Mouse (Mus musculus) kidney, embryonic 15.5 days (tissue): ENCODE results near the gene Fut4. TPM values are rescaled to one million over a fixed set of nuclear protein-coding genes. Genes with fewer than 3 reads are reported as not detected.

Experiments used
- ATAC-seq: fragments of 200-750 bp; cut with Nextera tagmentation; replicated peaks from 2 replicates; pipeline ENCODE4 v1.8.0; 2017; ENCODE audit warnings: moderate TSS enrichment; ENCODE audit not compliant: low FRiP score
- H3K27ac ChIP-seq: fragments of 300-500 bp; sonication (generic); 2 replicates; pipeline ENCODE4 v1.5.1; 2015; ENCODE audit warnings: mild to moderate bottlenecking, inconsistent platforms
- H3K27me3 ChIP-seq: fragments of 300-500 bp; sonication (generic); 2 replicates; pipeline ENCODE4 v1.6.1; 2015; ENCODE audit warnings: inconsistent platforms
- H3K36me3 ChIP-seq: fragments of 300-500 bp; sonication (generic); 2 replicates; pipeline ENCODE4 v1.6.1; 2015; ENCODE audit warnings: inconsistent platforms
- H3K4me1 ChIP-seq: fragments of 300-500 bp; sonication (generic); 2 replicates; pipeline ENCODE4 v1.6.1; 2015; ENCODE audit warnings: inconsistent platforms
- H3K4me2 ChIP-seq: fragments of 300-500 bp; sonication (generic); 2 replicates; pipeline ENCODE4 v1.6.1; 2015; ENCODE audit warnings: moderate library complexity, mild to moderate bottlenecking, inconsistent platforms
- H3K4me3 ChIP-seq: fragments of 300-500 bp; sonication (generic); replicated peaks from 2 replicates; pipeline ENCODE4 v1.5.1; 2015; ENCODE audit warnings: mild to moderate bottlenecking, inconsistent platforms
- H3K9ac ChIP-seq: fragments of 300-500 bp; sonication (generic); 2 replicates; pipeline ENCODE4 v1.6.1; 2015; ENCODE audit warnings: mild to moderate bottlenecking, inconsistent platforms
- H3K9me3 ChIP-seq: fragments of 300-500 bp; sonication (generic); replicated peaks from 2 replicates; pipeline ENCODE4 v1.6.1; 2016; ENCODE audit warnings: inconsistent platforms
- WGBS: fragments of 180-500 bp; shearing (Covaris S2); methylation state at CpG from one replicate; pipeline ENCODE4 v1.1.7; 2015; ENCODE audit warnings: mixed read lengths; 5-methylcytosine and 5-hydroxymethylcytosine counted together
- polyA plus RNA-seq: library from polyadenylated mRNA; unstranded; fragments of >200 nt; fragmentation: Nextera tagmentation; extraction: Ambion mirVana; gene quantifications from 2 replicates; pipeline ENCODE4 v1.2.1, GENCODE M21; 2015

Fut4 gene
- polyA plus RNA-seq, 1 experiment from 2014 or later: 3.2 TPM

DNA sequence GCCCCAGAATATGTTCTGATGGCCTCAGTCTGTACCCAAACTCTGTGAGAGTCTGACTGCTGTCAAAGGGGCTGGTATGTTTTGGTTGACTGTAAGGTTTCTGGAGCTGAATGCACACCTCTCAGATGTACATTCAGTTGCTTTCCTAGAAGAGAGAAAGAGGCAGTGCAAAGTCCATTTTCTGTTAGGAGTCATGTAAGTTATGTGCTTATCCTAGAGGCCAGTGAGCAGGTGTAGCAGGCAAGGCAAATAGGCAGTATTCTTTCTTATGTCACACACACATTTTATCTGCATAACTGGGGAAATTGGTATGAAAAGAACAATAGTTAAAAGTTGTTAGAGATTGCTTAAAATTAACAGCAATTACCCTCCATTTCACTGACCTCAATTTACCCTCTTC is 1.8 kb upstream of the Fut4 start:
- Histone ChIP-seq H3K4me1 (peaks cover 15% of the 10 kb centered on the region), H3K27ac (no peak overlapping the region), H3K9ac (no peak overlapping the region), H3K4me3 (no peak overlapping the region), H3K27me3 (0 out of 2 replicates have a peak, but pooled peaks cover 6% of the 10 kb centered on the region), H3K9me3 (no peaks in the 10 kb centered on the region), H3K36me3 (no peaks in the 10 kb centered on the region), H3K4me2 (no peak overlapping the region)
- ATAC-seq: no peak

DNA sequence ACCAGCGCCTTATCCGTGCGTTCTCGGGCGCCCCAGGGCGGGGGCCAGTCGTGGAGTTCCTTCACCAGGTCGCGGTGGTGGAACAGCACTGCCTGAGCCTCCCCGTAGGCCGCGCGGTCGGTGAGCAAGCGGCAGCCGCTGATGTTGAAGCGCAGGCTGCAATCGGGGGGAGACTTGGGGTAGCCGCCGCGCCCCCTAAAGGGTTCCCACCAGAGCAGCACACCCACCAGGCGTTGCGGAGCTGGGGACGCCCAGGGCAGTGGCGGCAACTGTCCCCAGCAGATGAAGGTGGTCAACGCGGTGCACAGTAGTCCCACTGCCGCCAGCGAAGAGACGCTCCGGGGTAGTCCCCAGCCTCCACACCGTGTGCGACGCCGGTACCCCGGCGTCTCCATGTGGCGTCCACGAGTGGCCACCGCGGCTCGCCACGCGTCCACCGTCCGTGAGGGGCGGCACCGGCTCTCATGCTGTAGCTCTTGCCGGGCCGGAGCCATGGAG is 641 bp downstream of the Fut4 start:
- peak; percentile 77 for ATAC-seq
- 0 out of 2 replicates have a peak, but pooled peaks cover 6% of the 10 kb centered on the region for H3K27me3 ChIP-seq
- no peak overlapping the region for H3K27ac ChIP-seq
- peak overlapping the region; percentile 98 for H3K4me2 ChIP-seq
- H3K36me3 ChIP-seq: no peaks in the 10 kb centered on the region
- H3K4me3 ChIP-seq: peak overlapping the region; percentile 60
- no peaks in the 10 kb centered on the region for H3K9me3 ChIP-seq
- H3K9ac ChIP-seq: peak overlapping the region; percentile 61
- WGBS: under 1% methylated on average over 43 of the region's 50 CpGs
- peaks cover 15% of the 10 kb centered on the region for H3K4me1 ChIP-seq

DNA sequence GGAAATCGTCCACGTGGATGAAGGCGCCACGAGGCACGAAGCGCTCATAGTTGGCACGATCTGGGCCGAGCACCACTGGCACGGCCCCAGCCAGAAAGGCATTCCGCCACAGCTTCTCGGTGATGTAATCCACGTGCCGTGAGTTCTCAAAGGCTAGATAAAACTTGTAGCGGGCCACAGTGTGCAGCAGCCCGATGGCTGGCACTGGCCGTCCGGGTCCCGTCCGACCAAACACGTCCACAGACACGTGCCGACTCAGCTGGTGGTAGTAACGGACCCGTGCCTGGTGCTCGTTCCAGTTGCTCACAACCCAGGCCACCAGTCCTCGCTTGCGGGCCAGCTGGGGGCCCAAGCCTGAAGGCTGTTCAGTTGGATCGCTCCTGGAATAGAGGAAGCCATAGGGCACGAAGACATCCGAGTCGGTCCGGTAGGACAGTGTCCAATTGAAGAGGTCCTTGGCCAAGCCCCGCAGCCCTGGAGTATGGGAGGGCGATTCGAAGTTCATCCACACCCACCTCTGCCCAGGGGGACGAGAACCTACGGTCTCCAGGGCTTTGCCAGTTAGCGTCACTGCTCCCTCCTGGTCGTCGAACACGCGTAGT is 1.2 kb downstream of the Fut4 start:
- H3K4me2 ChIP-seq: peak overlapping the region; percentile 98
- H3K9me3 ChIP-seq: no peaks in the 10 kb centered on the region
- H3K4me3 ChIP-seq: peak overlapping the region; percentile 60
- H3K27ac ChIP-seq: no peak overlapping the region
- peaks cover 18% of the 10 kb centered on the region for H3K4me1 ChIP-seq
- peak overlapping the region; percentile 61 for H3K9ac ChIP-seq
- 66% methylated on average over 41 of the region's 42 CpGs for WGBS
- ATAC-seq: peak; percentile 12
- H3K27me3 ChIP-seq: 0 out of 2 replicates have a peak, but pooled peaks cover 6% of the 10 kb centered on the region
- H3K36me3 ChIP-seq: no peaks in the 10 kb centered on the region

DNA sequence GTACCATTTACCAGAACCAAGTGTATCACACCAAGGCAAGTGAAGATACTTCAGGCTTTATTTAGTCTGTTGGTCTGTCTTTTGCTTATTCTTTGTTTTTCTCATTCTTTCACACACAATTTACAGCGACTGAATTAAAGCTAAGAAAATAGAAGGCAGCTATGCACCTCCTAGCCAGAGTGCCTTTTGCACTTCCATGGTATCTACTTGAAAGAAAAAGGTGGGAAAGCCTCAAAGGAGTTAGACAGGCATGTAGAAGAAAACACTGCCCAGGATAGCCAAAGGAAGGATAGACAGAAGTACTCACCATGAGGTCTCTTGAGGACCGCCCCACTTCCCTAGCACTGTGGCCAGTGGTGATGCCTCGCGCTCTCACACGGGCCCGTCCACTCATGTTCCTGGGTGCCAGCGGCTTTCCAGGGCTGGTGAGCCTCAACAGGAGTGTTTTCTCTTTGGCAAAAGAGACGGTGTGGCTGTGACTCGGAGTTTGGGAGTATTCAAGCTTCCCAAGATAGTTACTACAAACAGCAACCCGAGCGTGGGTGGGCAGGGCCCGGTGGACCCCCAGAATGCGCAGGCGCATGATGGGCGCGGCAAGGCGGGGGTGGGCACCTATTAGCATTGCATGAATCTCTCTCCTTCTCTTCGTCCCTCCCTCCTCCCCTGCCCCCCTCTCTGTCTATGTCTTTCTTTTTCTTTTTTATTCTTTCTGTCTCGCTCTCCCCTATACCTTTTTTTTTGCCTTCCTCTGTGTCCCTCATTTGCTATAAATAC is 11.9 kb downstream of the Fut4 start, which contains the start of gene Piwil4:
Piwil4 (minus strand) TSS at position 583 of the 774 bp plus-strand sequence.
- H3K27ac ChIP-seq: no peak within 1 kb of the TSS
- no peaks in the 10 kb centered on the region for H3K36me3 ChIP-seq
- WGBS: 87% methylated on average over 19 of the region's 19 CpGs
- H3K4me3 ChIP-seq: no peak within 1 kb of the TSS
- no peaks in the 10 kb centered on the region for H3K27me3 ChIP-seq
- no peaks in the 10 kb centered on the region for H3K9me3 ChIP-seq
- no peak within 1 kb of the TSS for H3K9ac ChIP-seq
- no peak within 1 kb of the TSS for H3K4me2 ChIP-seq
- no peaks in the 10 kb centered on the region for H3K4me1 ChIP-seq
- no peak for ATAC-seq

DNA sequence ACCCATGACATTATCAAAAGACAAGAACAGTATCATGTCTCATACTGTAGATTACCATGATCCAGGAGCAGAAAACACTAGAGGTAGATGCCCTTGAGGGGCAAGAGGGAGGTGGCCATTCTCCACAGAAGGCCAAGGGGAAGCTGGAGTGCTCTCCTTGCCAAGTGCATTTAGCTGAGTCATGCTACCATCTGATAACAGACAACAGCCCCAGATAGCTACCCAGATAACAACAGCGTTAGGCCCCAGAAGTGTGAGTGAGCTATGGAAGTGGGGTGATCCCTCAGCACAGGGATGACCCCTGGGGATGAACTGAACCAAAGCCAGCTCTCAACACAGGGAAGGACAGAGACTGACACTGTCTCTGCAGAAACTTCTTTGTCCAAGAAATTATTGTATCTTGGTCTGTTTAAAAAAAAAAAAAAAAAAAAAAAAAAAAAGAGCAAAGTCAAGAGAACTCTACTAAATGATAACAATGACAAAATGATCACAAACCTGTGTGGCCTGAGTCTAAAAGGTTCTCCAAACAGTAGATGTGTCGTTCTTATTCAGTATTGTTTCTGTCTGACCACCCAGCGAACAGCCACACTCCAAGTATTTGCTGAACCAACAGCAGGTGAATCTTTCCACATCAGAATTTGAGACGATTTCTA is 12.6 kb downstream of the Fut4 start:
- Histone ChIP-seq H3K4me2 (no peak overlapping the region), H3K27ac (no peak overlapping the region), H3K27me3 (no peaks in the 10 kb centered on the region), H3K4me1 (no peaks in the 10 kb centered on the region), H3K9ac (no peak overlapping the region), H3K4me3 (no peak overlapping the region), H3K9me3 (no peaks in the 10 kb centered on the region), H3K36me3 (no peaks in the 10 kb centered on the region)
- 78% methylated on average over 4 of the region's 4 CpGs for WGBS
- ATAC-seq: no peak

- no peak overlapping the region for H3K9ac ChIP-seq
- 0 out of 2 replicates have a peak overlapping the region, but pooled peaks have one; percentile 6 for H3K4me2 ChIP-seq
- H3K27ac ChIP-seq: 0 out of 2 replicates have a peak overlapping the region, but pooled peaks have one; percentile 33
- H3K9me3 ChIP-seq: no peaks in the 10 kb centered on the region
- H3K4me1 ChIP-seq: peaks cover 7% of the 10 kb centered on the region
- no peaks in the 10 kb centered on the region for H3K36me3 ChIP-seq
- 13% methylated on average over 9 of the region's 9 CpGs for WGBS
- no peak; the same call in 1 of the 2 replicates for ATAC-seq
- no peak overlapping the region for H3K4me3 ChIP-seq
- H3K27me3 ChIP-seq: no peaks in the 10 kb centered on the region
These were observed 21.2 kb downstream of the Fut4 start for GRCm38 (mm10) chr9:14730941-14731541.

DNA sequence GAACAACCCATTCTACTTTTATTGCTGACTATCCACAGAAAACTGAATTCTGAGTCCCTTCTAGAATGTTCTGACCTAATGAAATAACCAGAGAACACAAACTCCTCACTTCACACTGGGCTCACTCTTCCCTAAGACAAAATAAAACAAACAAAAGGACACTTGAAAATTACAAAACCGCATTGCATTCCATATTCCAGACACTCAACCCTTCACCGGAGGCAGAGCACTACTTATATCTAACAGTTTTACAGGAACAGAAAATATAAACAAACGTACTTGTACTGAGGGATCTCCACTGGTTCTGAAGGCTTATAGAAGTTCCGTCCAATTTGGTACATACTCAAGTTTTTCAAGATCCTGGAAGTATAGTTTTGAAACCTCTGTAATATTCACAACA is 23.8 kb downstream of the Fut4 start:
- Histone ChIP-seq H3K27me3 (no peaks in the 10 kb centered on the region), H3K36me3 (no peaks in the 10 kb centered on the region), H3K9me3 (no peaks in the 10 kb centered on the region), H3K4me2 (no peak overlapping the region), H3K27ac (no peak overlapping the region), H3K9ac (no peak overlapping the region), H3K4me3 (no peak overlapping the region), H3K4me1 (peaks cover 7% of the 10 kb centered on the region)
- 88% methylated on average over 4 of the region's 4 CpGs for whole genome bisulfite sequencing
- ATAC-seq: no peak

GRCm38 (mm10) chr9:14726629-14727028 is 25.6 kb downstream of the Fut4 start:
- Histone ChIP-seq H3K4me3 (no peak overlapping the region), H3K9ac (no peak overlapping the region), H3K36me3 (no peaks in the 10 kb centered on the region), H3K27me3 (no peaks in the 10 kb centered on the region), H3K4me2 (no peak overlapping the region), H3K4me1 (peaks cover 7% of the 10 kb centered on the region), H3K9me3 (no peaks in the 10 kb centered on the region), H3K27ac (no peak overlapping the region)
- WGBS: 57% methylated on average over 4 of the region's 4 CpGs
- no peak for ATAC-seq

DNA sequence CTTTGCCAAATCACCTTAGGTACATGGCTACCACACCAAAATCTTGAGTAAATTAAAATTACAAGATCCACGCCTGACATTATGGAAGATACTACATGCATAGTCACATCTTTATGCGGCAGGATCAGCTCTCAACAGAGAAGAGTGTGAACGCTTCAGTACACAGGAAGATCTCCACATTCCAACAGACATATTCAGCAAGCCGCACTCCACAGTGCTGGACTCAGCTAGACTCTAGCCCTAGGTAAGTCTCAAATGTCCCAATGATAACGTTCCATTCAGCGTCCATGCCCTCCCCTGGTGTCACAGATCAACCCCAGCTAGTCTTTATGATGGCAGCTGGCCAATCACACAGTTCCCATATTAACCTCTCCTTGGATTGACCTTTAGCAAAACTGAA is 26.2 kb downstream of the Fut4 start:
- H3K27me3 ChIP-seq: no peaks in the 10 kb centered on the region
- no peak overlapping the region for H3K4me3 ChIP-seq
- no peaks in the 10 kb centered on the region for H3K36me3 ChIP-seq
- no peak overlapping the region for H3K27ac ChIP-seq
- H3K4me2 ChIP-seq: no peak overlapping the region
- no peaks in the 10 kb centered on the region for H3K9me3 ChIP-seq
- 77% methylated on average over 6 of the region's 6 CpGs for WGBS
- peaks cover 4% of the 10 kb centered on the region for H3K4me1 ChIP-seq
- no peak for ATAC-seq
- no peak overlapping the region for H3K9ac ChIP-seq

DNA sequence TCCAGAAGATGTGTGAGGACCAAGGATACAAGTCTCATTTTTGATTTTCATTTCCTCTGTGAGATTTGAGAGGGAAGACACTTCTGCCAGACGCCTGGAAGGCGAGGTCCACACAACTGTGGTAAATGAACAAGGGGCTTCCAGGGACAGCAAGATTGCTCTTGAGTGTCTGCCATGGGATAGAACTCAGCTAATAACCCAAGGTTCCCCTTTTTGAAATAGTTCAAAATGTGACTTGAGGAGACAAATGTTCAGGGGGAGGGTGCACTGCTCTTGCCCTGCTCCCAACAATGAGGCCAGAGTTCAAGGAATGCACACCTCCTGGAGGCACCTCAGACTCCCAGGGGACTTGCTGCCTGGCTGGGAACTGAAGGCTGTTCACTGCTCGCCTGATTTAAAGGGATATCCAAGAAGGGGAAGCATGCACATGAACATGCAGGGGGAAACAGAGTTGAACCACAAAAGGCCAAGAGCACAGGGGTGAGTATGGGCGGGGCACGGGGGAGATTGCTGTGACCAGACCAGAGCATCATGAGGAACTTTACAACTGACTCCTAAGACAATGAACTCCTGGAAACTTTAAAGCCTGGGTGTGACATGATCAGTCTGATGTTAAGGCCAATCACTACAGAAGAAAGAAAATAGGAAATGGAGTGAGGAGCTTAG is 27.3 kb downstream of the Fut4 start:
- Histone ChIP-seq H3K27ac (no peak overlapping the region), H3K4me1 (no peaks in the 10 kb centered on the region), H3K9ac (no peak overlapping the region), H3K27me3 (no peaks in the 10 kb centered on the region), H3K4me3 (no peak overlapping the region), H3K36me3 (no peaks in the 10 kb centered on the region), H3K4me2 (no peak overlapping the region), H3K9me3 (no peaks in the 10 kb centered on the region)
- 63% methylated on average over 5 of the region's 5 CpGs for WGBS
- no peak for ATAC-seq

DNA sequence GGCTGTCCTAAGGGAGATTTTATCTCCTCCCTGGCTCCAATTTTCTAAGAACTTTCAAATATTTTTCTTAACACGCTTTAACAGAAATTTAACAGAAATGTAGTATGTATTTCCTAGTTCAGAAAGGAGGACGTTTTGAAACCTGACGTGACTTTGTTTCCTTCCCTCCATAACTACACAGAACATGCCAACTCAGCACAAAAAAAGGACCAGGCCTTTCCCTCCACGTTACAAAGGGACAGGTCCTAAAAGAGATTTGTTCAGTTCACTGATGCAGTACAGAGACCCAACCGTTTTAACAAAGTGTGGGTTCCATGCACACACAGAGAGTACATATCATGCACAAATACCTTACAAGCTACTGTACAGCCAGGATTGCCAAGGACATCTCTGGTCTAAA is 30.6 kb downstream of the Fut4 start:
- Histone ChIP-seq H3K9me3 (no peaks in the 10 kb centered on the region), H3K27ac (no peak overlapping the region), H3K27me3 (no peaks in the 10 kb centered on the region), H3K9ac (no peak overlapping the region), H3K4me1 (peaks cover 6% of the 10 kb centered on the region; the same call in 1 of the 2 replicates), H3K4me2 (no peak overlapping the region), H3K36me3 (no peaks in the 10 kb centered on the region), H3K4me3 (no peak overlapping the region)
- ATAC-seq: no peak
- 68% methylated on average over 5 of the region's 5 CpGs for WGBS
